Mouse (Mus musculus): Measurements from ENCODE around the gene Sectm1b. TPM values are rescaled to one million over a fixed set of nuclear protein-coding genes. Genes with fewer than 3 reads are reported as not detected.

The Sectm1b gene
- polyA plus RNA-seq, 1 experiment = not detected

- Histone ChIP-seq H3K4me3 (ENCODE audit: insufficient read depth, poor library complexity, severe bottlenecking) (no peak overlapping the region), H3K36me3 (ENCODE audit: control insufficient read depth, insufficient read depth) (no peaks in the 10 kb centered on the region)
- TF ChIP-seq CEBPB (IDR thresholded peaks at IDR 0.05; ENCODE audit: low read depth) = no peak
- TF ChIP-seq FOSL1 (IDR thresholded peaks at IDR 0.05; ENCODE audit: insufficient read depth, low read length, poor library complexity, severe bottlenecking) = no peak
- no peak for TF ChIP-seq MAX (IDR thresholded peaks at IDR 0.05)
- TF ChIP-seq USF1 (IDR thresholded peaks at IDR 0.05; ENCODE audit: low read depth) = no peak
- no peak for TF ChIP-seq CTCF (IDR thresholded peaks at IDR 0.05; ENCODE audit: control insufficient read depth, insufficient read depth, insufficient read length)
Observed at GRCm38 (mm10) chr11:121089756-121090546, 26.6 kb upstream of the Sectm1b start.

GRCm38 (mm10) chr11:121088997-121089396 lies 25.6 kb upstream of the Sectm1b start:
- Histone ChIP-seq H3K27me3 (ENCODE audit: control insufficient read depth, insufficient read depth, insufficient read length) (no peaks in the 10 kb centered on the region), H3K36me3 (ENCODE audit: control insufficient read depth, insufficient read depth) (no peaks in the 10 kb centered on the region), H3K79me2 (ENCODE audit: control insufficient read depth, insufficient read depth) (no peaks in the 10 kb centered on the region), H3K79me3 (ENCODE audit: low read depth) (no peaks in the 10 kb centered on the region), H3ac (ENCODE audit: control insufficient read depth, insufficient read length, low read depth) (no peak overlapping the region), H3K4me3 (ENCODE audit: insufficient read depth, poor library complexity, severe bottlenecking) (no peak overlapping the region)
- TF ChIP-seq MYOD1 (IDR thresholded peaks at IDR 0.05; ENCODE audit: control insufficient read depth, insufficient read length, low read depth) (peak; percentile 11), USF1 (IDR thresholded peaks at IDR 0.05; ENCODE audit: low read depth) (no peak)

More at GRCm38 (mm10) chr11:121089756-121090546, 26.6 kb upstream of the Sectm1b start:
- Histone ChIP-seq H3K79me3 (ENCODE audit: low read depth) (no peaks in the 10 kb centered on the region), H3K79me2 (ENCODE audit: control insufficient read depth, insufficient read depth) (no peaks in the 10 kb centered on the region), H3ac (ENCODE audit: control insufficient read depth, insufficient read length, low read depth) (no peak overlapping the region), H3K27me3 (ENCODE audit: control insufficient read depth, insufficient read depth, insufficient read length) (no peaks in the 10 kb centered on the region)

- no peaks in the 10 kb centered on the region for H3K79me2 ChIP-seq (ENCODE audit: control insufficient read depth, insufficient read depth)
- no peaks in the 10 kb centered on the region for H3K27me3 ChIP-seq (ENCODE audit: control insufficient read depth, insufficient read depth, insufficient read length)
- no peak overlapping the region for H3ac ChIP-seq (ENCODE audit: control insufficient read depth, insufficient read length, low read depth)
- no peak for TF ChIP-seq USF1 (IDR thresholded peaks at IDR 0.05; ENCODE audit: low read depth)
- TF ChIP-seq MAX (IDR thresholded peaks at IDR 0.05) = peak; percentile 87
- TF ChIP-seq FOSL1 (IDR thresholded peaks at IDR 0.05; ENCODE audit: insufficient read depth, low read length, poor library complexity, severe bottlenecking) = no peak
- no peak for TF ChIP-seq MYOG (IDR thresholded peaks at IDR 0.05; ENCODE audit: control insufficient read depth, extremely low read depth, insufficient read length)
- peak; percentile 11 for TF ChIP-seq MYOD1 (IDR thresholded peaks at IDR 0.05; ENCODE audit: control insufficient read depth, insufficient read length, low read depth)
- peak; percentile 53 for TF ChIP-seq CEBPB (IDR thresholded peaks at IDR 0.05; ENCODE audit: low read depth)
- TF ChIP-seq CTCF (IDR thresholded peaks at IDR 0.05; ENCODE audit: control insufficient read depth, insufficient read depth, insufficient read length) = no peak
- H3K36me3 ChIP-seq (ENCODE audit: control insufficient read depth, insufficient read depth) = no peaks in the 10 kb centered on the region
- no peak overlapping the region for H3K4me3 ChIP-seq (ENCODE audit: insufficient read depth, poor library complexity, severe bottlenecking)
- H3K79me3 ChIP-seq (ENCODE audit: low read depth) = no peaks in the 10 kb centered on the region
Observed at GRCm38 (mm10) chr11:121086296-121086695, 22.9 kb upstream of the Sectm1b start.

- no peak overlapping the region for H3ac ChIP-seq (ENCODE audit: control insufficient read depth, insufficient read length, low read depth)
- H3K27me3 ChIP-seq (ENCODE audit: control insufficient read depth, insufficient read depth, insufficient read length) = peaks cover 6% of the 10 kb centered on the region
- no peak overlapping the region for H3K4me3 ChIP-seq (ENCODE audit: insufficient read depth, poor library complexity, severe bottlenecking)
- TF ChIP-seq MYOD1 (IDR thresholded peaks at IDR 0.05; ENCODE audit: control insufficient read depth, insufficient read length, low read depth) (no peak), CEBPB (IDR thresholded peaks at IDR 0.05; ENCODE audit: low read depth) (no peak), USF1 (IDR thresholded peaks at IDR 0.05; ENCODE audit: low read depth) (no peak), CTCF (IDR thresholded peaks at IDR 0.05; ENCODE audit: control insufficient read depth, insufficient read depth, insufficient read length) (no peak), MYOG (IDR thresholded peaks at IDR 0.05; ENCODE audit: control insufficient read depth, extremely low read depth, insufficient read length) (no peak), FOSL1 (IDR thresholded peaks at IDR 0.05; ENCODE audit: insufficient read depth, low read length, poor library complexity, severe bottlenecking) (peak; percentile 99), MAX (IDR thresholded peaks at IDR 0.05) (peak; percentile 33)
- no peaks in the 10 kb centered on the region for H3K79me2 ChIP-seq (ENCODE audit: control insufficient read depth, insufficient read depth)
- no peaks in the 10 kb centered on the region for H3K36me3 ChIP-seq (ENCODE audit: control insufficient read depth, insufficient read depth)
- H3K79me3 ChIP-seq (ENCODE audit: low read depth) = no peaks in the 10 kb centered on the region
Observed at GRCm38 (mm10) chr11:121085181-121085580, 21.8 kb upstream of the Sectm1b start.

GRCm38 (mm10) chr11:121082857-121083500 lies 19.6 kb upstream of the Sectm1b start:
- H3ac ChIP-seq (ENCODE audit: control insufficient read depth, insufficient read length, low read depth) = no peak overlapping the region
- no peaks in the 10 kb centered on the region for H3K79me2 ChIP-seq (ENCODE audit: control insufficient read depth, insufficient read depth)
- no peaks in the 10 kb centered on the region for H3K79me3 ChIP-seq (ENCODE audit: low read depth)
- H3K4me3 ChIP-seq (ENCODE audit: insufficient read depth, poor library complexity, severe bottlenecking) = no peak overlapping the region
- no peaks in the 10 kb centered on the region for H3K36me3 ChIP-seq (ENCODE audit: control insufficient read depth, insufficient read depth)
- TF ChIP-seq CTCF (IDR thresholded peaks at IDR 0.05; ENCODE audit: control insufficient read depth, insufficient read depth, insufficient read length) = no peak
- TF ChIP-seq MYOD1 (IDR thresholded peaks at IDR 0.05; ENCODE audit: control insufficient read depth, insufficient read length, low read depth) = no peak
- no peak for TF ChIP-seq CEBPB (IDR thresholded peaks at IDR 0.05; ENCODE audit: low read depth)
- TF ChIP-seq MYOG (IDR thresholded peaks at IDR 0.05; ENCODE audit: control insufficient read depth, extremely low read depth, insufficient read length) = no peak
- TF ChIP-seq MAX (IDR thresholded peaks at IDR 0.05) = no peak
- TF ChIP-seq USF1 (IDR thresholded peaks at IDR 0.05; ENCODE audit: low read depth) = no peak
- TF ChIP-seq FOSL1 (IDR thresholded peaks at IDR 0.05; ENCODE audit: insufficient read depth, low read length, poor library complexity, severe bottlenecking) = no peak
- H3K27me3 ChIP-seq (ENCODE audit: control insufficient read depth, insufficient read depth, insufficient read length) = peaks cover 21% of the 10 kb centered on the region

Data from C2C12 (cell line).